Mouse (Mus musculus) heart, postnatal 36 days (tissue): Measurements from ENCODE around the gene Phf1. TPM values are rescaled to one million over a fixed set of nuclear protein-coding genes. Genes with fewer than 3 reads are reported as not detected.
"Not testable (repeated sequence)": the region's sequence is repeated elsewhere in the genome, so short reads cannot be mapped to it uniquely, and the experiment has no call there.

ENCODE experiments used
- DNase-seq, 2 experiments: peaks; one replicate each; pipeline ENCODE4 v3.0.0; 2021 to 2022
- intact Hi-C: fragments of 180-260 bp; cut with DNase I; formaldehyde crosslinking; loops from one replicate; pipeline ENCODE4 v1.15.1; 2025
- total RNA-seq, 2 experiments: library from RNA; stranded (reverse); gene quantifications; 2 replicates each; pipeline ENCODE4 v1.2.3; 2021

Gene Phf1
- 10 to 100 TPM; 13.9 to 14.5 TPM for total RNA-seq

- peak; percentile 99 for DNase-seq
- intact Hi-C loops: loop anchor here (5.0 kb wide), 1 partner anchor 94 kb away; the partner anchor contains the start of gene Bak1
These were observed at the start of gene Phf1 for GRCm38 (mm10) chr17:26932839-26933398. Gene Phf1, plus strand, starts transcription at chr17:26933052.

- DNase-seq: no peak
- intact Hi-C loops: no loop called here
These were observed 49.3 kb upstream of the Phf1 start for GRCm38 (mm10) chr17:26883585-26883984.

GRCm38 (mm10) chr17:26884995-26885926, 47.6 kb upstream of the Phf1 start:
- peak; percentile 82 to 84 for DNase-seq
- intact Hi-C loops: loop anchor here (2.0 to 5.0 kb wide), 3 partner anchors 44 to 573 kb away; no protein-coding TSS in a partner anchor

- intact Hi-C loops: loop anchor here (1.0 to 5.0 kb wide), 4 partner anchors 92 to 574 kb away; partner anchors contain the start of gene Atp6v0e
- DNase-seq: peak; percentile 86 to 91
These were observed 46.7 kb upstream of the Phf1 start for GRCm38 (mm10) chr17:26886047-26886749.

GRCm38 (mm10) chr17:26887926-26888325, 44.9 kb upstream of the Phf1 start:
- intact Hi-C loops: loop anchor here (2.0 to 5.0 kb wide), 3 partner anchors 225 to 576 kb away; partner anchors contain the start of gene Atp6v0e
- DNase-seq: no peak

- intact Hi-C loops: no loop called here
- peak; percentile 32 to 60 for DNase-seq
These were observed 40.0 kb upstream of the Phf1 start for GRCm38 (mm10) chr17:26892635-26893375.

GRCm38 (mm10) chr17:26893492-26893891, 39.4 kb upstream of the Phf1 start:
- intact Hi-C loops: no loop called here
- no peak for DNase-seq

GRCm38 (mm10) chr17:26894342-26894741, 38.5 kb upstream of the Phf1 start:
- intact Hi-C loops: no loop called here
- DNase-seq: no peak

GRCm38 (mm10) chr17:26895578-26895977, 37.3 kb upstream of the Phf1 start:
- peak; percentile 72 to 80 for DNase-seq
- intact Hi-C loops: no loop called here

- DNase-seq: no peak
- intact Hi-C loops: no loop called here
These were observed 31.9 kb upstream of the Phf1 start for GRCm38 (mm10) chr17:26900916-26901315.

GRCm38 (mm10) chr17:26904320-26904719, 28.5 kb upstream of the Phf1 start:
- DNase-seq: peak in 1 of 2 experiments; percentile 16
- intact Hi-C loops: no loop called here

GRCm38 (mm10) chr17:26907506-26907905, 25.3 kb upstream of the Phf1 start:
- intact Hi-C loops, DNase-seq: not testable (repeated sequence)

- intact Hi-C loops: loop anchor here (5.0 to 10.0 kb wide), 2 partner anchors 60 to 112 kb away; partner anchors contain the start of genes Bak1 and Zbtb9
- DNase-seq: no peak
These were observed 17.6 kb upstream of the Phf1 start for GRCm38 (mm10) chr17:26915248-26915647.

- peak; percentile 99 to 100 for DNase-seq
- intact Hi-C loops: loop anchor here (2.0 to 10.0 kb wide), 3 partner anchors 30 to 110 kb away; partner anchors contain the start of genes Bak1 and Zbtb9
These were observed 16.0 kb upstream of the Phf1 start, which contains the start of gene Kifc5b for GRCm38 (mm10) chr17:26916711-26917482. Gene Kifc5b, plus strand, starts transcription at chr17:26917091.

- intact Hi-C loops: loop anchor here (2.0 to 10.0 kb wide), 3 partner anchors 29 to 110 kb away; partner anchors contain the start of genes Bak1 and Zbtb9
- DNase-seq: not testable (repeated sequence)
These were observed 15.3 kb upstream of the Phf1 start for GRCm38 (mm10) chr17:26917560-26917959.

GRCm38 (mm10) chr17:26918343-26918742, 14.5 kb upstream of the Phf1 start:
- intact Hi-C loops: loop anchor here (5.0 to 10.0 kb wide), 2 partner anchors 56 to 109 kb away; partner anchors contain the start of genes Bak1 and Zbtb9
- DNase-seq: no peak

- intact Hi-C loops: loop anchor here (5.0 to 10.0 kb wide), 2 partner anchors 55 to 108 kb away; partner anchors contain the start of genes Bak1 and Zbtb9
These were observed 13.3 kb upstream of the Phf1 start for GRCm38 (mm10) chr17:26919516-26919915.

GRCm38 (mm10) chr17:26922368-26922767, 10.5 kb upstream of the Phf1 start:
- intact Hi-C loops, DNase-seq: not testable (repeated sequence)

More at GRCm38 (mm10) chr17:26919516-26919915, 13.3 kb upstream of the Phf1 start:
- DNase-seq: not testable (repeated sequence)
